Mouse (Mus musculus): Measurements from ENCODE around the gene Tbx4. TPM values are rescaled to one million over a fixed set of nuclear protein-coding genes. Genes with fewer than 3 reads are reported as not detected.

Tbx4 gene
- polyA plus RNA-seq, 1 experiment from 2014 or later = 0.05 TPM

GRCm38 (mm10) chr11:85900291-85900690 lies 14.1 kb downstream of the Tbx4 start:
- Histone ChIP-seq H3K4me2 (replicated peaks; ENCODE audit: low read depth) (no peak overlapping the region), H3K9me3 (ENCODE audit: control insufficient read depth, low read length) (no peaks in the 10 kb centered on the region), H3K4me3 (ENCODE audit: low read depth, low read length) (no peak overlapping the region), H3K9ac (ENCODE audit: low read length) (no peak overlapping the region), H3K27me3 (ENCODE audit: control insufficient read depth, insufficient read depth, low read length) (peaks cover 4% of the 10 kb centered on the region; the same call in 1 of the 2 replicates), H3K27ac (replicated peaks) (no peak overlapping the region), H3K4me1 (replicated peaks; ENCODE audit: control insufficient read depth, insufficient read depth) (no peaks in the 10 kb centered on the region; the same call in 1 of the 2 replicates), H3K36me3 (ENCODE audit: control insufficient read depth, insufficient read depth, low read length) (no peaks in the 10 kb centered on the region)
- DNase-seq (ENCODE audit: low spot score) = no peak
- TF ChIP-seq CTCF (IDR thresholded peaks at IDR 0.05; ENCODE audit: low read depth) (no peak), EP300 (optimal IDR thresholded peaks at IDR 0.05) (no peak)
- ATAC-seq (ENCODE audit: low FRiP score, low TSS enrichment) = no peak

GRCm38 (mm10) chr11:85909514-85909913 lies 23.3 kb downstream of the Tbx4 start:
- H3K27ac ChIP-seq (replicated peaks) = no peak overlapping the region
- no peak overlapping the region for H3K4me2 ChIP-seq (replicated peaks; ENCODE audit: low read depth)
- 71% methylated on average over 4 of the region's 4 CpGs for WGBS
- no peaks in the 10 kb centered on the region for H3K36me3 ChIP-seq (ENCODE audit: control insufficient read depth, insufficient read depth, low read length)
- TF ChIP-seq EP300 (optimal IDR thresholded peaks at IDR 0.05) (no peak), CTCF (IDR thresholded peaks at IDR 0.05; ENCODE audit: low read depth) (no peak)
- ATAC-seq (ENCODE audit: low FRiP score, low TSS enrichment) (no peak), DNase-seq (ENCODE audit: low spot score) (no peak)
- no peak overlapping the region for H3K9ac ChIP-seq (ENCODE audit: low read length)
- no peak overlapping the region for H3K4me3 ChIP-seq (ENCODE audit: low read depth, low read length)
- H3K9me3 ChIP-seq (ENCODE audit: control insufficient read depth, low read length) = no peaks in the 10 kb centered on the region
- H3K4me1 ChIP-seq (replicated peaks; ENCODE audit: control insufficient read depth, insufficient read depth) = no peaks in the 10 kb centered on the region
- no peaks in the 10 kb centered on the region for H3K27me3 ChIP-seq (ENCODE audit: control insufficient read depth, insufficient read depth, low read length)

GRCm38 (mm10) chr11:85910133-85910532 lies 23.9 kb downstream of the Tbx4 start:
- no peak overlapping the region for H3K9ac ChIP-seq (ENCODE audit: low read length)
- H3K4me2 ChIP-seq (replicated peaks; ENCODE audit: low read depth) = no peak overlapping the region
- no peaks in the 10 kb centered on the region for H3K36me3 ChIP-seq (ENCODE audit: control insufficient read depth, insufficient read depth, low read length)
- H3K27ac ChIP-seq (replicated peaks) = no peak overlapping the region
- no peak overlapping the region for H3K4me3 ChIP-seq (ENCODE audit: low read depth, low read length)
- H3K9me3 ChIP-seq (ENCODE audit: control insufficient read depth, low read length) = no peaks in the 10 kb centered on the region
- no peak for TF ChIP-seq CTCF (IDR thresholded peaks at IDR 0.05; ENCODE audit: low read depth)
- TF ChIP-seq EP300 (optimal IDR thresholded peaks at IDR 0.05) = no peak
- ATAC-seq (ENCODE audit: low FRiP score, low TSS enrichment) (no peak), DNase-seq (ENCODE audit: low spot score) (no peak)
- H3K27me3 ChIP-seq (ENCODE audit: control insufficient read depth, insufficient read depth, low read length) = no peaks in the 10 kb centered on the region
- 25% methylated on average over 10 of the region's 10 CpGs for WGBS
- no peaks in the 10 kb centered on the region for H3K4me1 ChIP-seq (replicated peaks; ENCODE audit: control insufficient read depth, insufficient read depth)

DNA sequence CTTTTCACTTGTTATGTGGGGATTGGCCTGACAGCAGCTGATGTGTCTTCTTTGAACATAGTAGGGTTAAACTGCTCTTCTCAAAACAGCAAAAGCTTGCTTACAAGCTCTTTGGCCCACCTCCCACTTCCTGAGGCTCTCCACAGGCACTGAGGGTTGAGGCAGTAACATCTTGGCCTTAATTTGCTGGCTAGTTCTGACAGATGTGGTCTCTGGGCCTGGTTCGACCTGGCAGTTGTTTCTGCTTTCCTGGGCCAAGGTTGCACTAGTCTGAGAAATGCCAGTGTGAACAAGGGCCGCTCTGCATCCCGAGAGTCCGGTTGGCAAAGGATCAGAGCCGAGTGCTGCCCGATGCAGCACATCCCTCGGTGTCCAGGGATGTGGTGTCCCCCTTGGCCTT lies 27.3 kb downstream of the Tbx4 start:
- Histone ChIP-seq H3K4me3 (ENCODE audit: low read depth, low read length) (no peak overlapping the region), H3K36me3 (ENCODE audit: control insufficient read depth, insufficient read depth, low read length) (no peaks in the 10 kb centered on the region), H3K9ac (ENCODE audit: low read length) (no peak overlapping the region), H3K27ac (replicated peaks) (no peak overlapping the region), H3K9me3 (ENCODE audit: control insufficient read depth, low read length) (no peaks in the 10 kb centered on the region), H3K4me2 (replicated peaks; ENCODE audit: low read depth) (no peak overlapping the region), H3K27me3 (ENCODE audit: control insufficient read depth, insufficient read depth, low read length) (no peaks in the 10 kb centered on the region; the same call in 1 of the 2 replicates), H3K4me1 (replicated peaks; ENCODE audit: control insufficient read depth, insufficient read depth) (no peaks in the 10 kb centered on the region)
- DNase-seq (ENCODE audit: low spot score) (no peak), ATAC-seq (ENCODE audit: low FRiP score, low TSS enrichment) (no peak)
- TF ChIP-seq CTCF (IDR thresholded peaks at IDR 0.05; ENCODE audit: low read depth) (no peak), EP300 (optimal IDR thresholded peaks at IDR 0.05) (no peak)
- 78% methylated on average over 7 of the region's 7 CpGs for WGBS

DNA sequence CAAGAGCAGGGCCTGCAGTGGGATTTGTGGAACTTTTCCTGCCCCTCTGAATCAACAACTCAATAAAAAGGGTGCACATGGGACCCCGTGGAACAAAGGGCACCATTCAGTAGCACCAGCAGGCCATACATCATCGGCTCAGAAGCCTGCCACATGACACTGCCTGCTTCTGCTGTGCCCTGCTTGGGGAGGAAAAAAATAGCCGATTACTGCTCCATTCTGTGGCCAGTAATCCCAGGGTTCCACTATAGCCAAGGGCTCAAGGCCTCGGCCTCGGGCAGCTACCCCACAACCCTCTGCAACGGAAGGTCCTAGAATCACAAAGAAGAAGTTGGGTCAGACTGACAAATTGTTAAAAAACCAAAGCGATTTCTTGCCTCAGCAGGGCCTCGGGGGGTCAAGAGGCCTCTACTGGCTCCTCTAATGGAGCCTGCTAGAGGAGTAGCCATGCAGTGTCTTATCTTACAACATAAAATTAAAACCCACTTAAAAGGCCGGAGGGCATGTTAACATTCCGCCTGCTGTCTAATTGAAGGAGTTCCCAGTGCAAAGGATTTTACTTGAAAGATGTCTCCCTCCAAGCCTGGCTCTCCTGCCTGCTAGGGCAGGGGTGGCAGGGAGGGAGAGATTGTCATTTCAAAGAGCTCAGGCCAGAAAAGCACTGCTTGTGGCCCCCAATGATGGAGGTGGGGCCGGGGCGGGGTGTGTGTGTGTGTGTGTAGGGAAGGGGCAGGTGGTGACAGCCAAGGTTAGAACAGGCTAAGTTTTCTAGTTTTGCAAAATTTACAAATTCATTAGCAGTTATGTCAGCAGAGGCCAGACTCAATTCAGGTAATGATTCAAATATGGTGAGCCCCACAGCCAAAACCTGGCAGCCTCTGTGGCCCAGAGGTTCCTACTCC lies 31.1 kb downstream of the Tbx4 start:
- 55% methylated on average over 12 of the region's 12 CpGs for WGBS
- ATAC-seq (ENCODE audit: low FRiP score, low TSS enrichment) (0 out of 2 replicates have a peak, but pooled peaks have one; percentile 33), DNase-seq (ENCODE audit: low spot score) (no peak)
- H3K9me3 ChIP-seq (ENCODE audit: control insufficient read depth, low read length) = no peaks in the 10 kb centered on the region
- no peaks in the 10 kb centered on the region for H3K4me1 ChIP-seq (replicated peaks; ENCODE audit: control insufficient read depth, insufficient read depth)
- no peaks in the 10 kb centered on the region for H3K36me3 ChIP-seq (ENCODE audit: control insufficient read depth, insufficient read depth, low read length)
- no peak for TF ChIP-seq CTCF (IDR thresholded peaks at IDR 0.05; ENCODE audit: low read depth)
- TF ChIP-seq EP300 (optimal IDR thresholded peaks at IDR 0.05) = no peak
- H3K9ac ChIP-seq (ENCODE audit: low read length) = no peak overlapping the region
- H3K4me3 ChIP-seq (ENCODE audit: low read depth, low read length) = no peak overlapping the region
- H3K27ac ChIP-seq (replicated peaks) = no peak overlapping the region
- no peaks in the 10 kb centered on the region; the same call in 1 of the 2 replicates for H3K27me3 ChIP-seq (ENCODE audit: control insufficient read depth, insufficient read depth, low read length)
- H3K4me2 ChIP-seq (replicated peaks; ENCODE audit: low read depth) = no peak overlapping the region

- no peaks in the 10 kb centered on the region for H3K36me3 ChIP-seq (ENCODE audit: control insufficient read depth, insufficient read depth, low read length)
- no peak overlapping the region for H3K9ac ChIP-seq (ENCODE audit: low read length)
- H3K27ac ChIP-seq (replicated peaks) = no peak overlapping the region
- TF ChIP-seq CTCF (IDR thresholded peaks at IDR 0.05; ENCODE audit: low read depth) = no peak
- no peak for TF ChIP-seq EP300 (optimal IDR thresholded peaks at IDR 0.05)
- no peaks in the 10 kb centered on the region; the same call in 1 of the 2 replicates for H3K27me3 ChIP-seq (ENCODE audit: control insufficient read depth, insufficient read depth, low read length)
- H3K9me3 ChIP-seq (ENCODE audit: control insufficient read depth, low read length) = no peaks in the 10 kb centered on the region
- H3K4me2 ChIP-seq (replicated peaks; ENCODE audit: low read depth) = no peak overlapping the region
- WGBS = 31% methylated on average over 11 of the region's 11 CpGs
- no peaks in the 10 kb centered on the region for H3K4me1 ChIP-seq (replicated peaks; ENCODE audit: control insufficient read depth, insufficient read depth)
- DNase-seq (ENCODE audit: low spot score) (no peak), ATAC-seq (ENCODE audit: low FRiP score, low TSS enrichment) (no peak)
- no peak overlapping the region for H3K4me3 ChIP-seq (ENCODE audit: low read depth, low read length)
These were observed 31.7 kb downstream of the Tbx4 start for GRCm38 (mm10) chr11:85917993-85918325.
